Mouse (Mus musculus): ENCODE data around the gene Bcor.

- no peak for TF ChIP-seq CTCF (IDR thresholded peaks at IDR 0.05; ENCODE audit: low read depth, low read length)
- no peak for TF ChIP-seq GATA1 (IDR thresholded peaks at IDR 0.05; ENCODE audit: borderline replicate concordance, low read length)
- TF ChIP-seq POLR2AphosphoS5 (IDR thresholded peaks at IDR 0.05; ENCODE audit: insufficient replicate concordance, low read depth, low read length): no peak
- no peak for TF ChIP-seq TAL1 (conservative IDR thresholded peaks at IDR 0.05; ENCODE audit: low read depth, low read length)
Measured at GRCm38 (mm10) chrX:12151269-12151995, 8.7 kb downstream of the Bcor start.

Data from G1E (cell line).